Mouse (Mus musculus) lung, adult 2 months (tissue): ENCODE data around the gene Hhip.

ENCODE experiments used
- CTCF ChIP-seq: fragments of 200-500 bp; IDR thresholded peaks from 2 replicates; pipeline ENCODE4 v1.5.1; 2011; ENCODE audit warnings: mild to moderate bottlenecking, low read length, control low read depth; ENCODE audit not compliant: insufficient read depth
- POLR2A ChIP-seq: fragments of 200-500 bp; IDR thresholded peaks from 2 replicates; pipeline ENCODE4 v1.6.1; 2011; ENCODE audit warnings: low read depth, mild to moderate bottlenecking, control low read depth, low read length, borderline replicate concordance; ENCODE audit errors: extremely low read depth

DNA sequence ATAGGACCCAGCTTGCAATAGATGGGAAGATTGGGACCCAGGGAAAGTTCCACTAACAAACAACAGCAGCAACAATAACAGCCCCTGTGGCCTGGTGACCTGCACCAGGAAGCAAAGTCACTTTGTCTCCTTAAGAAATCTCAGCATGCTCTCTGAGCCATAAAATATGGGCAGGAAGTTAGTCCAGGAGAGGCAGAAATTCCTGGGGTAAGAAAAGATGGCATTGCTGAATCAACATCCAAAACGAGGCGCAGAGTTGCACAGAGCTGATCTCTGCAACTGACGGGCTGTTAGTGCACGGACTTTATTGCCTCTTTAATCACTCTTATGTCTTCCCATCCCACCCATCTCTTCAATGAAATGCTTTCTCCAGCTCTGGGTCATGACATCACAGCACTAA, 128.6 kb downstream of the Hhip start:
- TF ChIP-seq POLR2A = no peak
- no peak for TF ChIP-seq CTCF
